Mouse (Mus musculus) hindbrain, embryonic 13.5 days (tissue): ENCODE results near the gene Car6. TPM values are rescaled to one million over a fixed set of nuclear protein-coding genes. Genes with fewer than 3 reads are reported as not detected.

Experiments
- ATAC-seq: fragments of 200-750 bp; cut with Nextera tagmentation; 2 replicates; pipeline ENCODE4 v1.8.0; 2017; ENCODE audit warnings: moderate TSS enrichment; ENCODE audit not compliant: low FRiP score
- H3K27ac ChIP-seq: fragments of 300-500 bp; sonication (generic); 2 replicates; pipeline ENCODE4 v1.5.1; 2015; ENCODE audit warnings: inconsistent platforms, mild to moderate bottlenecking, moderate library complexity
- H3K27me3 ChIP-seq: fragments of 300-500 bp; sonication (generic); 2 replicates; pipeline ENCODE4 v1.6.1; 2015; ENCODE audit warnings: mild to moderate bottlenecking, inconsistent platforms
- H3K36me3 ChIP-seq: fragments of 300-500 bp; sonication (generic); 2 replicates; pipeline ENCODE4 v1.6.1; 2015; ENCODE audit warnings: mild to moderate bottlenecking, inconsistent platforms
- H3K4me1 ChIP-seq: fragments of 300-500 bp; sonication (generic); replicated peaks from 2 replicates; pipeline ENCODE4 v1.6.1; 2015; ENCODE audit warnings: inconsistent platforms
- H3K4me2 ChIP-seq: fragments of 300-500 bp; sonication (generic); 2 replicates; pipeline ENCODE4 v1.6.1; 2015; ENCODE audit warnings: inconsistent platforms, mild to moderate bottlenecking, moderate library complexity
- H3K4me3 ChIP-seq: fragments of 300-500 bp; sonication (generic); 2 replicates; pipeline ENCODE4 v1.5.1; 2015; ENCODE audit warnings: mild to moderate bottlenecking, inconsistent platforms
- H3K9ac ChIP-seq: fragments of 300-500 bp; sonication (generic); 2 replicates; pipeline ENCODE4 v1.6.1; 2015; ENCODE audit warnings: mild to moderate bottlenecking, inconsistent platforms
- H3K9me3 ChIP-seq: fragments of 300-500 bp; sonication (generic); 2 replicates; pipeline ENCODE4 v1.6.1; 2016; ENCODE audit warnings: inconsistent platforms
- WGBS: fragments of 180-500 bp; shearing (Covaris S2); methylation state at CpG from one replicate; pipeline ENCODE4 v1.1.7; 2015; 5-methylcytosine and 5-hydroxymethylcytosine counted together
- polyA plus RNA-seq: library from polyadenylated mRNA; unstranded; fragments of >200 nt; fragmentation: Nextera tagmentation; extraction: Ambion mirVana; gene quantifications from 2 replicates; pipeline ENCODE4 v1.2.1, GENCODE M21; 2015

Gene Car6
- polyA plus RNA-seq, 1 experiment from 2014 or later, result not detected

- peak; percentile 88 for ATAC-seq
- Histone ChIP-seq H3K4me1 (peaks cover 39% of the 10 kb centered on the region), H3K4me3 (no peak overlapping the region), H3K9me3 (no peaks in the 10 kb centered on the region), H3K27me3 (peaks cover 6% of the 10 kb centered on the region; the same call in 1 of the 2 replicates), H3K36me3 (no peaks in the 10 kb centered on the region), H3K4me2 (no peak overlapping the region), H3K9ac (no peak overlapping the region), H3K27ac (peak overlapping the region; percentile 74)
- 43% methylated on average over 7 of the region's 7 CpGs for WGBS
These were observed 25.9 kb upstream of the Car6 start for GRCm38 (mm10) chr4:150226818-150227688.

- Histone ChIP-seq H3K27me3 (0 out of 2 replicates have a peak, but pooled peaks cover 2% of the 10 kb centered on the region), H3K4me3 (no peak overlapping the region), H3K9me3 (no peaks in the 10 kb centered on the region), H3K4me2 (no peak overlapping the region), H3K27ac (no peak overlapping the region), H3K9ac (no peak overlapping the region), H3K4me1 (peaks cover 27% of the 10 kb centered on the region), H3K36me3 (no peaks in the 10 kb centered on the region)
- 89% methylated on average over 1 of the region's 1 CpGs for WGBS
- no peak for ATAC-seq
These were observed 24.6 kb upstream of the Car6 start for GRCm38 (mm10) chr4:150225700-150226099.

- Histone ChIP-seq H3K4me2 (no peak overlapping the region), H3K27ac (no peak overlapping the region), H3K9me3 (no peaks in the 10 kb centered on the region), H3K4me3 (no peak overlapping the region), H3K4me1 (peaks cover 17% of the 10 kb centered on the region), H3K36me3 (no peaks in the 10 kb centered on the region), H3K9ac (no peak overlapping the region), H3K27me3 (0 out of 2 replicates have a peak, but pooled peaks cover 2% of the 10 kb centered on the region)
- ATAC-seq, result no peak
- 93% methylated on average over 4 of the region's 4 CpGs for WGBS
These were observed 22.7 kb upstream of the Car6 start for GRCm38 (mm10) chr4:150223830-150224229.

- no peak overlapping the region for H3K27ac ChIP-seq
- WGBS, result 48% methylated on average over 10 of the region's 10 CpGs
- no peak overlapping the region for H3K4me3 ChIP-seq
- no peaks in the 10 kb centered on the region for H3K9me3 ChIP-seq
- no peaks in the 10 kb centered on the region for H3K36me3 ChIP-seq
- H3K9ac ChIP-seq, result no peak overlapping the region
- H3K4me1 ChIP-seq, result no peaks in the 10 kb centered on the region; the same call in 1 of the 2 replicates
- 0 out of 2 replicates have a peak overlapping the region, but pooled peaks have one; percentile 1 for H3K4me2 ChIP-seq
- H3K27me3 ChIP-seq, result 0 out of 2 replicates have a peak, but pooled peaks cover 2% of the 10 kb centered on the region
- no peak for ATAC-seq
These were observed 20.0 kb upstream of the Car6 start for GRCm38 (mm10) chr4:150221017-150221640.

GRCm38 (mm10) chr4:150220584-150220983 is 19.5 kb upstream of the Car6 start:
- WGBS, result 19% methylated on average over 11 of the region's 11 CpGs
- H3K4me3 ChIP-seq, result no peak overlapping the region
- H3K9ac ChIP-seq, result no peak overlapping the region
- H3K27ac ChIP-seq, result no peak overlapping the region
- no peaks in the 10 kb centered on the region for H3K9me3 ChIP-seq
- H3K27me3 ChIP-seq, result 0 out of 2 replicates have a peak, but pooled peaks cover 2% of the 10 kb centered on the region
- no peaks in the 10 kb centered on the region; the same call in 1 of the 2 replicates for H3K4me1 ChIP-seq
- H3K36me3 ChIP-seq, result no peaks in the 10 kb centered on the region
- 0 out of 2 replicates have a peak overlapping the region, but pooled peaks have one; percentile 1 for H3K4me2 ChIP-seq
- no peak; the same call in 1 of the 2 replicates for ATAC-seq

GRCm38 (mm10) chr4:150219501-150220292 is 18.6 kb upstream of the Car6 start:
- H3K4me3 ChIP-seq, result no peak overlapping the region
- no peak overlapping the region for H3K9ac ChIP-seq
- H3K4me1 ChIP-seq, result no peaks in the 10 kb centered on the region; the same call in 1 of the 2 replicates
- no peaks in the 10 kb centered on the region for H3K9me3 ChIP-seq
- no peak overlapping the region for H3K27ac ChIP-seq
- H3K4me2 ChIP-seq, result no peak overlapping the region
- 77% methylated on average over 9 of the region's 9 CpGs for WGBS
- H3K27me3 ChIP-seq, result 0 out of 2 replicates have a peak, but pooled peaks cover 2% of the 10 kb centered on the region
- ATAC-seq, result no peak
- no peaks in the 10 kb centered on the region for H3K36me3 ChIP-seq

- Histone ChIP-seq H3K27me3 (0 out of 2 replicates have a peak, but pooled peaks cover 2% of the 10 kb centered on the region), H3K9me3 (no peaks in the 10 kb centered on the region), H3K36me3 (no peaks in the 10 kb centered on the region), H3K27ac (no peak overlapping the region), H3K4me1 (peaks cover 4% of the 10 kb centered on the region), H3K9ac (no peak overlapping the region), H3K4me3 (no peak overlapping the region), H3K4me2 (no peak overlapping the region)
- ATAC-seq, result no peak
- 86% methylated on average over 1 of the region's 1 CpGs for WGBS
These were observed 16.8 kb upstream of the Car6 start for GRCm38 (mm10) chr4:150217935-150218334.

GRCm38 (mm10) chr4:150217042-150217554 is 16.0 kb upstream of the Car6 start:
- Histone ChIP-seq H3K4me1 (peaks cover 11% of the 10 kb centered on the region), H3K27me3 (0 out of 2 replicates have a peak, but pooled peaks cover 2% of the 10 kb centered on the region), H3K36me3 (no peaks in the 10 kb centered on the region), H3K9me3 (no peaks in the 10 kb centered on the region), H3K4me3 (no peak overlapping the region), H3K27ac (no peak overlapping the region), H3K4me2 (no peak overlapping the region), H3K9ac (no peak overlapping the region)
- no peak for ATAC-seq
- 78% methylated on average over 5 of the region's 5 CpGs for WGBS

GRCm38 (mm10) chr4:150216423-150216822 is 15.3 kb upstream of the Car6 start:
- Histone ChIP-seq H3K4me2 (no peak overlapping the region), H3K9me3 (no peaks in the 10 kb centered on the region), H3K4me3 (no peak overlapping the region), H3K27me3 (0 out of 2 replicates have a peak, but pooled peaks cover 2% of the 10 kb centered on the region), H3K36me3 (no peaks in the 10 kb centered on the region), H3K9ac (no peak overlapping the region), H3K27ac (no peak overlapping the region), H3K4me1 (peaks cover 11% of the 10 kb centered on the region)
- ATAC-seq, result no peak
- WGBS, result 36% methylated on average over 6 of the region's 6 CpGs

- 33% methylated on average over 5 of the region's 5 CpGs for WGBS
These were observed 12.8 kb upstream of the Car6 start for GRCm38 (mm10) chr4:150213910-150214309.

GRCm38 (mm10) chr4:150212553-150212971 is 11.4 kb upstream of the Car6 start:
- Histone ChIP-seq H3K9ac (no peak overlapping the region; the same call in 1 of the 2 replicates), H3K36me3 (no peaks in the 10 kb centered on the region), H3K4me2 (peak overlapping the region; percentile 52), H3K27ac (no peak overlapping the region), H3K4me1 (peaks cover 11% of the 10 kb centered on the region), H3K9me3 (no peaks in the 10 kb centered on the region), H3K27me3 (no peaks in the 10 kb centered on the region), H3K4me3 (peak overlapping the region; percentile 26)
- WGBS, result 3% methylated on average over 15 of the region's 15 CpGs
- ATAC-seq, result 0 out of 2 replicates have a peak, but pooled peaks have one; percentile 32

More at GRCm38 (mm10) chr4:150213910-150214309, 12.8 kb upstream of the Car6 start:
- no peak overlapping the region for H3K27ac ChIP-seq
- no peak overlapping the region for H3K4me3 ChIP-seq
- no peaks in the 10 kb centered on the region for H3K36me3 ChIP-seq
- H3K4me2 ChIP-seq, result no peak overlapping the region
- no peak overlapping the region for H3K9ac ChIP-seq
- no peak for ATAC-seq
- H3K4me1 ChIP-seq, result peaks cover 11% of the 10 kb centered on the region
- no peaks in the 10 kb centered on the region for H3K9me3 ChIP-seq
- no peaks in the 10 kb centered on the region for H3K27me3 ChIP-seq
